Mouse (Mus musculus) Patski (cell line): Measurements from ENCODE around the gene Ascc3. TPM values are rescaled to one million over a fixed set of nuclear protein-coding genes. Genes with fewer than 3 reads are reported as not detected.
A peak's percentile ranks its signal among the peaks of the same experiment; 100 is the strongest.

Experiments
- ATAC-seq: fragments of 100-300 bp; one replicate; pipeline ENCODE4 v1.8.0; 2021
- CTCF ChIA-PET: fragments of 350-600 bp; sonication (Branson Sonifier 250); formaldehyde crosslinking; loops from one replicate; lab custom pipeline; 2022; ENCODE audit warnings: inconsistent platforms; lab: Charles Lee
- POLR2A ChIA-PET: fragments of 350-600 bp; sonication (Branson Sonifier 250); formaldehyde crosslinking; loops from one replicate; lab custom pipeline; 2022; ENCODE audit warnings: antibody characterized with exemption, inconsistent platforms; lab: Charles Lee
- DNase-seq: peaks from one replicate; pipeline ENCODE4 v3.0.0-alpha.2; 2011; ENCODE audit warnings: low read depth, low spot score
- H3K27me3 ChIP-seq: fragments of 371-371 bp; one replicate; pipeline ENCODE4 v1.5.1; 2021
- CTCF ChIP-seq: fragments of 100-300 bp; IDR thresholded peaks from one replicate; pipeline ENCODE4 v1.5.1; 2021
- in situ Hi-C: fragments of 300-500 bp; cut with MboI; formaldehyde crosslinking; loops from 3 replicates; pipeline ENCODE4 v1.11.1; 2018; ENCODE audit warnings: low pct_unique_long_range_greater_than_20kb, mixed read lengths
- polyA plus RNA-seq: library from polyadenylated mRNA; unstranded; gene quantifications from one replicate; pipeline ENCODE4 v1.2.3, GENCODE M21; 2021

Gene Ascc3
- polyA plus RNA-seq, 1 experiment from 2014 or later: 14.7 TPM

DNA sequence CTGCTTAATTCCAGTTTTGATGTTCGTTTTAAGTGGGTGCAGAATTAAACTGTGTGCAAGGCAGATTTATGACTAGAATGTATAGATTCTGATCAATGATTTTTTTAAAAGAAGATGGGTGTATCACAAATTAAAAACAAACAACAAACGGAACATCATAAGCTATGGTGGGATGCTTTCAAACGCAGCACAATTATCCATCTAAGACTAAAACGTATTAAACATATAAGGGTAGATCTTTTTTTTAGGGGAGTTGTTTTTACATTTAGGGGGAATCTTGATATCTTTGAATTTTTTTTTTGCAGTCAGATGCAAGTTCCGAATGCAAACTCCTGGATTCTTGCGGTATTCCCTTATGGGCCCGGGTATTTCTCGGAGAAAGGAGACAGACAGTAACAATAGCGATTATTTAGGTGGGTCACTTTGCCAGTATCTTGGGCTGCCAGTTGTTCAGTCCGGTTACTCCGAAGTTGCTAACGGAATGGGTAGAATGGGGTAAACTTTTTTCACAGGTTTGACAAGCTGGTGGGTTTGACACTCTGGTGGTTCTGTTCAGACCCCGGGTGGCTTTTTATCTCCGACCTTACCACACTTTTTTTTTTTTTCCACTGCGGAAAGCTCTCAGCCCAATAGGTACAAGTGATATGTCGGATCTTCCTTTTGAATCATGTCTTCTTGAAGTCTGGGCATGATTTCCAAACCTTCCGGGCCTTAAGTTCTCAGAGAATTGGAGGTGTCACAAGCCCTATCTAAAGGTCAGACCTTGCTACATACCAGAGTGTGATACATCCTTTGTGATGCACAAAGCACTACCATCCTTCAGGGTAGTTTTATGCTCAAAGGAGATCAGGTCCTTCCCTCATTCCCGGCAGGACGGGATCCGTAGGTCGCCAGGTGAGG, 307.6 kb downstream of the Ascc3 start:
- ChIA-PET POLR2A (interaction anchor here (0.7 to 1.5 kb wide), 3 partner anchors 12 to 25 kb away, joined by 3 to 4 read pairs (median 3); no protein-coding TSS in a partner anchor), CTCF (interaction anchor here (1.3 kb wide), 1 partner anchor 194 kb away, joined by 4 read pairs; no protein-coding TSS in a partner anchor)
- peak; percentile 22 for DNase-seq
- in situ Hi-C loops: loop anchor here (5.0 to 10.0 kb wide), 3 partner anchors 198 to 507 kb away; no protein-coding TSS in a partner anchor
- no peak for TF ChIP-seq CTCF
- H3K27me3 ChIP-seq: peaks cover 26% of the 10 kb centered on the region
- no peak for ATAC-seq
